12 mouse cellular contexts compared by ENCODE assay signal in the genomic region with DNA sequence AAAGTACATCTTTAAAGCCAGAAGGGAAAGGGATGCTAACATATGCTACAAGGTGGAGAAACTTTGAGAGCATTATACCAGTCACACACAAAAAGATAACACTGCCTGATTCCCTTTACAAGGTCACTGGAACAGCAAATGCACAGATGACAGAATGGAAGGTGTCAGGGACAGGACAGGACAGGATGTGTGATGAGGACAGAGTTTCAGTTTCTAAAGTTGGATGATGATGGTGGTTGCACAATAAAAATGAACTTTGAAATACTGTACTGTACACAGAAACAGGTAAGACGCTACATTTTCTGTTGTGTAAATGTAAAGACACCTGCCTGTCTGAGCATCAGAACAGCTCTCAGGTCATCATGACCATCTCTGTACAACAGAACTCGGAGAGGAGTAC.
"Had no signal": no experiment of that assay in that cellular context is flagged by ENCODE, and none has a peak within 500 bp of the region (broad histone marks: within the 10 kb centered on the region; RNA-seq: fewer than 3 reads in every experiment).

No protein-coding gene starts in this region.

- H3K27me3 ChIP-seq: kidney, embryonic 15.5 days; limb, embryonic 13.5 days; liver, embryonic 13.5 days; midbrain, embryonic 13.5 days; stomach, embryonic 15.5 days had no signal

- H3K4me1 ChIP-seq: kidney, embryonic 15.5 days; stomach, embryonic 15.5 days had no signal

- ATAC-seq: midbrain, embryonic 13.5 days had no signal

- H3K9ac ChIP-seq: kidney, embryonic 15.5 days; limb, embryonic 13.5 days; liver, embryonic 13.5 days; midbrain, embryonic 13.5 days; stomach, embryonic 15.5 days had no signal

- H3K9me3 ChIP-seq: kidney, embryonic 15.5 days; limb, embryonic 13.5 days; liver, embryonic 13.5 days; midbrain, embryonic 13.5 days; stomach, embryonic 15.5 days had no signal

- H3K27ac ChIP-seq: kidney, embryonic 15.5 days; limb, embryonic 13.5 days; liver, embryonic 13.5 days; midbrain, embryonic 13.5 days; stomach, embryonic 15.5 days had no signal

- DNase-seq: kidney, adult 2 months; kidney, postnatal 14 days; left cerebral cortex, postnatal 4 days; liver, embryonic 13.5 days; lung, postnatal 10 days; right cerebral cortex, postnatal 14 days; thymus, adult 2 months; thymus, postnatal 25 days had no signal

- H3K4me2 ChIP-seq: kidney, embryonic 15.5 days; limb, embryonic 13.5 days; liver, embryonic 13.5 days; midbrain, embryonic 13.5 days; stomach, embryonic 15.5 days had no signal

- H3K36me3 ChIP-seq: kidney, embryonic 15.5 days; limb, embryonic 13.5 days; liver, embryonic 13.5 days; midbrain, embryonic 13.5 days; stomach, embryonic 15.5 days had no signal

- H3K4me3 ChIP-seq: kidney, embryonic 15.5 days; limb, embryonic 13.5 days; liver, embryonic 13.5 days; midbrain, embryonic 13.5 days; stomach, embryonic 15.5 days had no signal
